Mouse (Mus musculus) monocyte, adult 5-6 weeks (primary cell): ENCODE data around the gene Sdk1. TPM values are rescaled to one million over a fixed set of nuclear protein-coding genes. Genes with fewer than 3 reads are reported as not detected.
"Not testable (repeated sequence)": the region's sequence is repeated elsewhere in the genome, so short reads cannot be mapped to it uniquely, and the experiment has no call there.

Experiments
- ATAC-seq: fragments of 153-309, 156-312 bp; replicated peaks from 2 replicates; pipeline ENCODE4 v1.8.0; 2017; ENCODE audit warnings: mild to moderate bottlenecking; ENCODE audit not compliant: low TSS enrichment, insufficient number of reproducible peaks, severe bottlenecking, poor library complexity, low FRiP score
- total RNA-seq: library from RNA; stranded (forward); fragments of 200-1000, 200-491, 200-594 nt; gene quantifications from 3 replicates; pipeline ENCODE4 v1.2.3, GENCODE M21; 2017

Gene Sdk1
- total RNA-seq, 1 experiment from 2014 or later, result not detected

- ATAC-seq, result no peak
Observed at GRCm38 (mm10) chr5:141568106-141568505, 326.8 kb downstream of the Sdk1 start.

GRCm38 (mm10) chr5:141570442-141570841 is 329.2 kb downstream of the Sdk1 start:
- ATAC-seq, result no peak

GRCm38 (mm10) chr5:141574263-141574662 is 333.0 kb downstream of the Sdk1 start:
- ATAC-seq, result no peak

GRCm38 (mm10) chr5:141591246-141591645 is 350.0 kb downstream of the Sdk1 start:
- no peak for ATAC-seq

GRCm38 (mm10) chr5:141612721-141613120 is 371.4 kb downstream of the Sdk1 start:
- no peak for ATAC-seq

GRCm38 (mm10) chr5:141615763-141616162 is 374.5 kb downstream of the Sdk1 start:
- ATAC-seq, result no peak

- no peak for ATAC-seq
Observed at GRCm38 (mm10) chr5:141617660-141618059, 376.4 kb downstream of the Sdk1 start.

GRCm38 (mm10) chr5:141625401-141625800 is 384.1 kb downstream of the Sdk1 start:
- no peak for ATAC-seq

GRCm38 (mm10) chr5:141631641-141632040 is 390.4 kb downstream of the Sdk1 start:
- no peak for ATAC-seq

- ATAC-seq, result no peak
Observed at GRCm38 (mm10) chr5:141633271-141633670, 392.0 kb downstream of the Sdk1 start.

- no peak for ATAC-seq
Observed at GRCm38 (mm10) chr5:141636406-141636805, 395.1 kb downstream of the Sdk1 start.

- not testable (repeated sequence) for ATAC-seq
Observed at GRCm38 (mm10) chr5:141637054-141637453, 395.8 kb downstream of the Sdk1 start.

GRCm38 (mm10) chr5:141645671-141646070 is 404.4 kb downstream of the Sdk1 start:
- no peak for ATAC-seq

- ATAC-seq, result no peak
Observed at GRCm38 (mm10) chr5:141646621-141647020, 405.3 kb downstream of the Sdk1 start.

GRCm38 (mm10) chr5:141649831-141650375 is 408.6 kb downstream of the Sdk1 start:
- ATAC-seq, result no peak

- ATAC-seq, result no peak
Observed at GRCm38 (mm10) chr5:141651690-141652377, 410.5 kb downstream of the Sdk1 start.

GRCm38 (mm10) chr5:141676371-141676770 is 435.1 kb downstream of the Sdk1 start:
- no peak for ATAC-seq

GRCm38 (mm10) chr5:141677034-141677433 is 435.7 kb downstream of the Sdk1 start:
- ATAC-seq, result no peak

- ATAC-seq, result no peak
Observed at GRCm38 (mm10) chr5:141677841-141678240, 436.6 kb downstream of the Sdk1 start.

- ATAC-seq, result no peak
Observed at GRCm38 (mm10) chr5:141686876-141687420, 445.7 kb downstream of the Sdk1 start.
